Mouse (Mus musculus) lung, adult 18-20 months (tissue): Measurements from ENCODE around the gene Mbtd1.

ENCODE experiments used
- DNase-seq, 2 experiments: peaks; one replicate each; pipeline ENCODE4 v3.0.0; 2022; ENCODE audit warnings: mixed read lengths in 2 of 2

The Mbtd1 gene

DNA sequence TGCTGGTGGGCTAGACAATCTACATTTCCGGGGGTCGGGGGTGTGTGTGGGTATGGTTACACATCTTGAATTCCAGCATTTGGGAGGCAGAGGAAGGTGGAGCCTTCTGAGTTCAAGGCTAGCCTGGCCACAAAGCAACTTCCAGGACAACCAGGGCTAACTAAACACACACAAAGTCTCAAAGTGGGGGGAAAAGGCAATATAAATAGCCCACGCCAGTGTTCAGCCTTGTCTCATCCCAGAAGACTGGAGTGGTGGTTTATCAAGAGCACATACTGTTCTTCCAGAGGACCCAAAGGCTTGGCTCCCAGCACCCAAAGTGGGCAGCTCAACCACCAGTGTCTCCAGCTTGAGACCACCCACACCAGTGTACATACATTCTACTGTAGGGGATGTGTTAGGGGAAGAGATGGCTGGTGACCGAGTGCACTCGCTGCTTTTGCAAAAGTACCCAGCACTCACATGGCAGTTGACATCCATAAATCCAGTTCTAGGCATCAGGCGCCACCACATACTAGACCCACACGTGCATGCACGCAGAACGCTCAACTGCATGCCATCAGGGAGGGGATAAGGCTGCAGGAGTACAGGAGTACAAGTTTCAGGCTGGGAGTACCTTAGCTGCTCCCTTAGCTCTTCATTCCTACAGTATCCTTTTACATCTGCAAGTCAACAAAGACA lies 63.4 kb downstream of the Mbtd1 start:
- DNase-seq = no peak

DNA sequence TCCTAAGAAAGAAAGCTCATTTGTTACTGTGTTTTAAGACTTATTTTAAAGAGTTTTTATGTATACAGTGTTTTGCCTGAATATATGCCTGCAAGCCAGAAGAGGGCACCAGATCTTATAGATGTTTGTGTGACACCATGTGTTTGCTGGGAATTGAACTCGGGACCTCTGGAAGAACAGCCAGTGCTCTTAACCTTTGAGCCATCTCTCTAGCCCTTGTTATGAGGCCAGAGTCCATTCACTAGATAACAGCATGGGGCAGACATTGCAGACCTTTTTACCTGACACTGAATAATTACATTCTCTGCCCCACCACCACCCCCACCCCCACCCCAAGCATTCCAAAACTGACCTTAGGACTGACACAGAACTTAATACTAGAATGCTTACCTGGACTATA lies 64.4 kb downstream of the Mbtd1 start:
- DNase-seq = no peak

DNA sequence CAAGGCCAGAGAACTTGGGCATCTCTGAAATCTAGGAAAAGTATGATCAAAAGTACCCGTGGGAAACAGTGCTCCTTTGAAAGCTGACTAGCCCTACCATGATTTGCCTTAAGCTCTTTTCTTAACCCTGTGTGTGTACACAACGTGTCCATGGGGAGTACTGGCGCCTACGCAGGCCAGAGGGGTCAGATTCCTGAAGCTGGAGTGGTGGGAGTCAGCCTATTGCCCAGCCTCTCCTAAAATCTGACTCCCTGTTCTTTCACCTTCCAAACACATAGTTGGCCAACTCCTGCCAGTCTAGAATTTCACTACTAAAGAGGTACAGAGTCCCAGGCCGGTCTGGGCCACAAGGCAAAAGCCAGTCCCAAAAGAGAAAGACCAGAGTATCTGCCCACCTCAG lies 66.7 kb downstream of the Mbtd1 start:
- no peak for DNase-seq

DNA sequence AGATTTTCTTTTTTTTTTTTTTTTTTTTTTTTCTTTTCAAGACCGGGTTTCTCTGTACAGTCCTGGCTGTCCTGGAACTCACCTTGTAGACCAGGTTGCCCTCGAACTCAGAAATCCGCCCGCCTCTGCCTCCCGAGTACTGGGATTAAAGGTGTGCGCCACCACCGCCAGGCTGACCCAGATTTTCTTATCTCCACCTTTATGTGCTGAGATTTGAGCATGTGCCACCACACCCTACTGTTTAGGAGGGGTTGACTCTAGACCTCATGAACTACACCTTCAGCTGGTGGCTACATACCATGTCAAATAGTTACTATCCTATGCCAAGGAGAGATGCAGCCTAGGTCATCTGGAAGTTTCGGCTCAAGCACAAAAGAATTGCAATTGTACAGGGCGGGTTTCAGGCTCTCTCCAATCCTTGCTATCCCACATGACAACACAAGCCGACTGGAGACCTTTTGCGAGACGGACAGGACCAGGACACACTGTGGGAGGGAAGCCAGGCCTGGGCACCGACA lies 69.1 kb downstream of the Mbtd1 start:
- DNase-seq = no peak

DNA sequence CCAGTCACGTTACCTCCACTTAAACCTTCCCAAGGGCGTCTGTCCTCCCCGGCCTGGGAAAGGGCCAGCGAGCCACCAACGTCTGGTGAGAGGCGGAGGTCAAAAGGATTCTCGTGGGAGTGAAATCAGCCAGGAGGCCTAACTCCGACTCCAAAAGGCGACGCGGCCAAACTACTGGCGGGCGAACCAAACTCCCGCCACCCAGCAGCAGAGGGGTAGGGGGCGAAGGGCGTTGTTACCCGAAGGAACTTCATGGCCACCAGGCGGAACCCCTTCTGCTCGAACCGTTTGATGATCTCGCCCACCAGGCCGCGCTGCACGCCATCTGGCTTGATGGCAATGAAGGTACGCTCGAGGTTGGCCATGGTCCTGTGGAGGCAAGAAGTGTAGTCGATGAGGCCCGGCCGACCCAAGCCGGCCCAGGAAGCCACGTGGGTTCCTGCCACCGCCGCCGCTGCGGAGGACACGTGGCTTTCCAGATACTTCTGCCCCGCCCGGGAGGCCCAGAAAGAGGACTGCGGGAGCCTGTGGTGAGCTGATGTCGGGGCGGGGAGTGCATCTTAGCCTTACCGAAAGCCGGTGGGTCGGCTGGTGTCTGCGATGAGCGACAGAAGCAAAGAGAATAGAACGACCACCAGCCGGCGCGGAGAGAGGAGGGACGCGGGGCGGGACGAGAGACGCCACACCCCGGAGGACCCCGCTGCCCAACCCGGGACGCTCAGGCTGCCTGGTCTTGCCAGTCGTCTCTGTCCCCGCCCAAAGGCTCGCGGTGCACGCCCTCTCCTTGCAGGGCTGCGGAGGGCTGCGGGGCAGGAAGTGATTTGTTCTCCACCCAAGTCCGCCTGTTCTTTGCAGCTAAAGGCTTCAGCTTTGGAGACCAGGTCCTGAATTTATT lies 69.9 kb downstream of the Mbtd1 start:
- peak; percentile 96 to 97 for DNase-seq

DNA sequence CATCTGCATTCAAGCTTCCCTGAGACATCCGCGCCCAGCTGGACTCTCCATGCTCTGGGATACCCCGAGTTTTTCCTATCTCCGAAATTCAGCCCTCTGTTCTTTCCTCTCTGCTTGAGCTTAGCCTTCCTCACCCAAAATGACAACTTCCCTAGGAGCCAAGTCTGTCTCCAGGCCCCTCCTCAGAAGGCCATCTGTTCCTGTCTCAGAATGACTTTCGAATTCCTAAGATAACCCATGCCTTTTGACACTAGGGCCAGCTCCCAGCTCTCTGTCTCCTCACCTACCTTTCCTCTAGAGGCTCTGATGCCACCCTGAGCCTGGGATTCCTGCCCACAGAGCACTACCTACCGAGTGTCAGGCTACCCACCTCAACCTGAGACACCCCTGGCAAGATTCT lies 70.5 kb downstream of the Mbtd1 start, which contains the start of gene Nme2:
TSS of gene Nme2 (minus strand) at position 101 of the 400 bp plus-strand sequence.
- DNase-seq = no peak

DNA sequence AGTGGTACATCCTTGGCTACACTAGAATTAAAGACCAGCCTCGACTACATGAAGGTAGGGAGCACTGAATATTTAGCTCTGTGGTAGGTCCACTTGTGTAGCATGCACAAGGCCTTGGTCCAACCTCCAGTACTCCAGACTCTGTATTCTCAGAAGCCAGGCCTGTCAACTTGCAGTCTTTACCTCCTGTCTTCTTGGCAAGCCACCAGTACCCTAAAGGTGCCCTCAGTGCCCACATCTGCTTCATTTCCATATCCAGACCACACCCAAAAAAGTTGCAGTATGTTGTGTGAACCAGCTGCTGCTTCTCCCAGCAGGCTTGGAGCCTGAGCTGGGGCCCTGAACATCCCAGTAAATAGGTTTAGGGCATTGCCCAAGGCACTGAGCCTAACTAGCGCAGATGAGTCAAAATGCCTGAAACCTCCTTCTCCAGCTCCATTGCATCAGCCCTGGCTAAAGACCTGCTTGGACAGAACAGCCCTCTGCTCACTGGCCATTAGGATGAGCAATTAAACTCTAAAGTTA lies 71.4 kb downstream of the Mbtd1 start:
- no peak for DNase-seq

DNA sequence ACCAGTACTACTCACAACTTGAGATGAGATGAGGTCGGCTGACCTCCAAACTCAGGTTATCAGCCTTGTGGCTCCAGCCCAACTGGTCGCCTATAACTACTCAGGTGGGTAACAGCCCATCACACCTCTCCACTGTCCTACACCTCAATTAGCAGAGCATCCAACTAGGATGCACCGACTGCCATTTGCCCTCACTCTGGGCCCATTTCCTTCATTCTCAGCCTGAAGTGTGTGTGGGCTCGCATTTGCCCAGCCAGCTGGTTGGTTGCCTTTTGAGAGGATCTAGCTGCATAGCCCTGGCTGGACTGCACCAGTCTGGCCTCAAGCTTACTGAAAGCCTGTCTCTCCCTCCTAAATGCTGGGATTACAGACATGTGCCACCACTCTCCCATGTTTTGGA lies 72.1 kb downstream of the Mbtd1 start:
- DNase-seq = no peak

DNA sequence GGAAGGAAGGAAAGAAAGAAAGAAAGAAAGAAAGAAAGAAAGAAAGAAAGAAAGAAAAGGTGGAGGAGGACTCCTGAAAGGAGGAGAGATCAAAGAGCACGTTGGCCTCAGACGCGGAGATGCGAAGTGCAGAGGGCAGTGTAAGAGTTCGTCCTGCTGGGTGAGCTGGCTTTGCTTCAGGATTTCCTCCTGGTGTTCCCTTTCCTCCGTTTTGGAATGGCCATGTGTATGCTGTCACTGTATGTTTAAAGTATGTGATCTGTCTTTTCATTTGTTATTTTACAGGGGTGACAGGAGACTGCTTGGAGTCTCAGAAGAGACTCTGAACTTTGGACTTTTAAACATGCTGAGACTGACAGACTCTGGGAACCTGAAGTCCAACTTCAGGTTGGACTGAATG lies 75.8 kb downstream of the Mbtd1 start:
- no peak for DNase-seq

DNA sequence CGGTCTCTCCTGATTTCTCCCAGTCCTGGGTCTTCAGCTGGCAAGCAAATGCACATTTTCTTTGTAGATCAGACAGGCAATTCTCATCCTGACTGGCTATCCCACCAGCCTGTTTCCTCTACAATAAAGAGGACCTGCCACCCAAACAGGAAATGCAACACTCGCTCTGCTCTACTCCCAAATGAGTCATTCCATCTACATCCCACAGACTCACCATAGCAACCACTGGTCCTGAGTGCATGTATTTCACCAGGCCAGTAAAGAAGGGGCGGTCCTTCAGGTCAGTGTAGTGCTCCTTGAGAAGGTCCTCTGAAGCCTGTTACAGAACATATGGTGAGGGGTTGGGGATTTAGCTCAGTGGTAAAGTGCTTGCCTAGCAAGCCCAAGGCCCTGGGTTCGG lies 77.4 kb downstream of the Mbtd1 start:
- peak; percentile 40 to 55 for DNase-seq

DNA sequence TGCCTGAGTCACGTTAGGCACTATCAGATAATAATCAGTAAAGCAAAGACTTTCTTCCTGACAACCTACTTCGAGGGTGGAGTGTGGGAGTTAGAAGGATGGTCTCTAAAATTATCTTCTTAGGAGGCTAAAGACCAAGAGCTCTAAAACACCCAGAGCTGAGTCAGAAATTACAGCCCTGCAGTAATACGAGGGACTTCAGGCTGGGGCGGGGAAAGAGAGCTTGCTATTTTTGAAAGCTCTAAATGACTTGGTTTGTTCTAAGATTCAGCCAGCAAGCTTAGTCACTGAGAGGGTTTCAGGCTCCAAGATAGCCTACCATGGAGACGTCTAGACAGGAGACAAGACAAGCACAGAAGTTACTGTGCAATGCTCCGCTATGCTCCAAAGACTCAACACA lies 79.7 kb downstream of the Mbtd1 start:
- DNase-seq = no peak

DNA sequence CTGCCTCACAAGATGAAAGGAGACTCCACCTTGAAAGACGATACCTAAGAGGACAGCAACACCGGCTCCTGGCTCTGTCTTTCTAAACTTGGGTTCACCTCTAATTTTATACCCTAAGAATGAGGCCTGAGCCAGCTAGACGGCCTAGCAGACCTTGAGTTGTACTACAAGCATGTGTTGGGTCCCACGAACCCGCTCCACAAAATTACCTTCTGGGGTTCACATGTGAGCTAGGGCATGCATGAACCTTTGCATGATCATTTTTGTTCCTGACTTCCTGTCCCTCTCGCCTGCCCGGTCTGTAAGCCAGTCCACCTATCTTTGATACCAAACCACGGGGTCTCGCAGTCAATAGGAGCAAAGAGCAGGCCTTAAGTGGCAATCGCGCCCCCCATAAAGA lies 81.7 kb downstream of the Mbtd1 start:
- DNase-seq = no peak

DNA sequence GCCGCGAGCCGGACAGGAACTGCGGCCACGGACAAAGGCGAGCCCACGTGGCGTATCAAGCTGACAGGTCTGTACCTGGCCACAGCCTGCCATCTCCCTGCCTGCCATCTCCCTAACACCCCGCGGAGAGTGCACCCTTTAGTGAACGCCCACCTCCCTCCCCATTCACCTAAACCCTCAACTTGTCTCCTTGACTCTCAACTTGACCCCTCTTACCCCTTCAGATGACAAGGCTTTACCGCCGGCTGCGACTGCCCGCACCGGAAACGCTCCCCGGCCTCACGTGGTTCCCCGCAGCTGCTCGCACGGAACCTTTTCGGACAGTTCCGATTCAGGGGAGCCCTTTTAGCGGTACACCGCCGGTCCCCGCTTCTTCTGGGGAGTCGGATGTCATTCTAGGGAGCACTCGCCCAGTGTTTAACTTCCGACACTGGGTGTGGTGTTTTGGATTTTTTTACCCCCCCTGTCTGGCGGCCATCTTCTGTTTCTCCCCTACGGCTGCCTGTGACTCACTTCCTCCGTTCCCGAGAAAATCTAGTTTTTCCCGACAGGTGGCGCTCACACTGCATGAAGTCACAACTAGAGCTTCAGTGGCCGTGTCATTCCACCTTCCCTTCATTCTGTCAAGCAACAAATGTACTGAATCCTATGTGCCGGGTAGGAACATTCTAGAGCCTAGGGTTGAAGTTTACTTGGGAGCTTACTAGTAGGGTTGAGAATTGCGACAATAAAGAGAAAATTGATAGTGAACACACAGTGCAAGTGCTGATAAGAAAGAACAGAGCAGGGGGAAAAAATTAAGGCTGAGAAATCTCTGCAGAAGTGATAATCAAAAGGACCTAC lies 82.6 kb downstream of the Mbtd1 start, which contains the start of the genes Gm20390 and Nme1:
TSS of gene Gm20390 (minus strand) at position 289 of the 843 bp plus-strand sequence.
TSS of gene Nme1 (minus strand) at position 517 of the 843 bp plus-strand sequence.
- peak; percentile 97 to 98 for DNase-seq

DNA sequence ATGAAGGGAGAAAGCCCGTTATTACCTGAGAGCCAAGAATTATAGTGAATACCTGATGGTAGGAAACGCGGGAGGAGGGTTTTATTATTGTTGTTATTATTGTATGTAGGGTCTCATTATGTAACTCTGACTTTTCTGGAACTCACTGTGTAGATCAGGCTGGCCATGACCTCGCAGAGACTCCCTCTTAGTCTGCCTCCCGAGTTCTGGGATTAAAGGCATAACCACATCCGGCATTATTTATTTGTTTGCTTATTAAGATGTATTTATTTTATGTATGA lies 83.1 kb downstream of the Mbtd1 start:
- DNase-seq = no peak

DNA sequence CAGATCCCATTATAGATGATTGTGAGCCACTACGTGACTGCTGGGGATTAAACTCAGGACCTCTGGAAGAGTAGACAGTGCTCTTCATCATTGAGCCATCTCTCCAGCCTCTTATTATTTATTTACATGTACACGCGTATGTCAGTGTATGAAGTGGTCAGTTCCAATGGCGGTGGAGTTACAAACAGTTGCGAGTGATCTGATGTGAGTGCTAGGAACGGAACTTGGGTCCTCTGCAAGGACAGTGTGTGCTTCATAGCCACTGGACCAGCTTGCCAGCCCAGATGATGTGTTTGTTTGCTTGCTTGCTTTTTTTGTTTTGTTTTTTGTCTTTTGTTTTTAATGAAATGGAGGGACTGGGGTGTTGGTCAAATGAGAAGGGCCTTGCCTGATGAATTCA lies 83.5 kb downstream of the Mbtd1 start:
- DNase-seq = no peak

DNA sequence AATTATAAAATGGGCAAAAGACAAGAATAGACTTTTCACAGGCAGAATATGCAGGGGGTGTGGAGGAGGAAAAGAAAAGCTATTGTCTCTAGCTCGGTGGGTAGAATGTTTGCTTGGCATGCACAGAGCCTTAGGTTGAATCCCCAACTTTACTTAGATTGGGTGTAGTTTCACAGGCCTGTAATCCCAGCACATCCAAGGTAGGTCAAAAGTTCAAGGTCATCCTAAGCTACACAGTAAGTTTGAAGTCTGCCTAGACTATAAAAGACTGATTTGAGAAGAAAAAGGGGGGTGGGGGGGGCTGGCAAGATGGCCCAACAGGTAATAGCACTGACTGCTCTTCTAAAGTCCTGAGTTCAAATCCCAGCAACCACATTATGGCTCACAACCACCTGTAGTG lies 84.1 kb downstream of the Mbtd1 start:
- no peak for DNase-seq

DNA sequence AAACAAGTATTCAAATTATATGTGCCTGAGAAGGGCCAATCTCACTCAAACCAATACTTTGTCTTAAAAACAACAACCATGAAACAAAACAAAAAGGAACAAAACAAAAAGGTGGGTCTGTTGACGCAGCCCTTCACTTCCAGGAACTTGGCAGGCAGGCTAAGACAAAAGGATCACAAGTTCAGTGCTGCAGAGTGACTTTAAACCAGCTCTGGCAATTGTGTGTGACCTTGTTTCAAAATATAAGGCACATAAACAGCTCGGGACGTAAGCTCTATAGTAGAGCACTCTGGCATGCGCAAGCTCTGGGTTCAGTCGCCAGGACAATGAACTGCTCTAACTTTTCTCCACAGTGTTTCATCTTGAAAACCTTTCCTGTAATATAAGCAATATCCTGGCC lies 87.3 kb downstream of the Mbtd1 start:
- no peak for DNase-seq

DNA sequence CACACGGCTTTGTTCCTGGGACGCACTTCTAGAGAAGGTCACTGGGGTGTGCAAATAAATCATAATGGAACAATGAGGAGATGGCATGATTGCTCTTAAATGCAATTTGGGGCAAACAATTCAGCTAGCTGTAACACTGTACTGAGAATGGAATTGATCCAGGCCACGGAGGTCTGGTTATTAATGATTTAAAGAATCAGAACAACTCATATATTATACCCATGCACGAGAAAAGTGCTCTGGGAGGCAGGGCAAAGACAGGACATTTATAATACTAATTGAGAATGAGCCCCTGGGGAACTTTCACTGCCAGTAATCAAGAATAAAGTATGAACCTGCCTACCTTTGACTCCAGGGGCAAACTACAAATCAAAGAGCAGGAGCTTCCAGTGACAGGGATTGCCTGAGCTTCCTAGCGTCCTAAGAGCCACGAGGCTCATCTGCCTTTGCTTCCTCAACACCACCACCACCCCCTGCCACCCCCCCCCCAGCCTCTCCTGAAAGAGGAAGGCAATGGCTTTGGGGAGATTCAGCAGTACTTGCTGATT lies 93.9 kb downstream of the Mbtd1 start:
- DNase-seq = no peak

DNA sequence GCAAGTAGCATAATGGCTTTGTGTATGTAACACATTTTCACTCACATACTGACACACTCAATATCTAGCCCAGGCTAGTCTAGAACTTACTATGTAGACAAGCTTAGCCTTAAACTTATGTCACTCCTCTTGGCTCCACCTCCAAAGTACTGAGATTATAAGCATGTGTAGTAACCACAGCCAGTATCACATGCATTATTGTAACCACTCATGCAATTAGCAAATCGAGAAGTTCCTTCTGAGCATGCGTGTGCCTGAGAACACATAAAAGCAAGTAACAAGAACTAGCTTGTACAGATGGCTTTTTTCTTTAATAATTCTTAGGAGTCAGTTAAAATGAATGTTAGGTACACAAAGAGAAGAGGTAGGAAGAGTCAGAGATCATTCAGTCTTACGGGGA lies 99.0 kb downstream of the Mbtd1 start:
- DNase-seq = no peak

DNA sequence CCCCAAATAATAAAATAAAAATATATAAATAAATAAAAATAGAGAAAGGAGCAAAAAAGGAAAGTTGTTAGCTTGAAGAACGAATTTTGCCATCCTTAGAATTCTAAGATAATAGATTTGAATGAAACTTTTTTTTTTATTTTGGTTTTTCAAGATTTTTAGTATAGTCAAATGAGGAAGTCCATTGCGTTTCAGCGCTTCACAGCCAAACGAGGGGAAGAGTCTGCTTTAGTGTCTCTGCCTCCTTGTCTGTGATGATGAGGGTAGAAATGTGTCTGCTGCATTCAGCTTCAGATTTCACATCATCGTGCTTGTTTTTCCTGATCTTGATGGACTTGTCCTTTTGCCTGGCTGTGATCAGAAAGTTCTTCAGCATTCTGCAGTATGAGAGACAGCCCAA lies 99.6 kb downstream of the Mbtd1 start:
- DNase-seq = no peak

DNA sequence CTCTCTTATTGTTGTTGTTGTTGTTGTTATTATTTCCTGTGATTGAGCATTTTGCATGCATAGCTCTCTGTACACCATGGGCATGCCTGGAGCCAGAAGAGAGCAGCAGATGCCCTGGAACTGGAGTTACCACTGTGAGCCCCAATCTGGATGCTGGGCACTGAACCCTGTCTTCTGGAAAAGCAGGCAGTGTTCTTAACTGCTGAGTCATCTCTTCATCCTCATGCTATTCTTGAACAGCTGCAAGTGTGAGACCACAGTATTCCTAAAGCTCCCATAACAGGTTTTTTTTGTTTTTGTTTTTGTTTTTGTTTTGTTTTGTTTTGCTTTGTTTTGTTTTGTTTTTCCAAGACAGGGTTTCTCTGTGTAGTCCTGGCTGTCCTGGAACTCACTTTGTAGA lies 100.6 kb downstream of the Mbtd1 start:
- DNase-seq = no peak

DNA sequence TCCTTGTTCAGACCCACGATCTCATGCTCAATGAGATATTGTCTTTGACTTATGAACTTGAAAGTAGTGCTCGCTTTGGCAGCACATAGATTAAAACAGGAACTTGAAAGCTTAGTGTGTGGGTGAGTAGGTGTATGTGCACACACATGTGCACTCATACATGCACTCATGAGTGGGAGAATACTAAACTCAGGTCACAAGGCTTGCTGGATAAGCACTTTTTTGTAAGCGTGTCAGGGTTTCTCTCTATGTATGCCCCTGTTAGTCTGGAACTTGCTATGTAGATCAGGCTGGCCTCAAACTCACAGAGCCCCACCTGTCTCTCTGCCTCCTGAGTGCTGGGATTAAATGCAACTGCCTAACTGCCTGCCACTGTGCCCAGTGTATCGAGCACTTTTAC lies 101.4 kb downstream of the Mbtd1 start:
- no peak for DNase-seq
